Mouse (Mus musculus): Measurements from ENCODE around the gene Disp1. TPM values are rescaled to one million over a fixed set of nuclear protein-coding genes. Genes with fewer than 3 reads are reported as not detected.

Disp1 gene
- total and polyA plus RNA-seq, 3 experiments, result 3.8 to 10.5 (median 5.0) TPM

DNA sequence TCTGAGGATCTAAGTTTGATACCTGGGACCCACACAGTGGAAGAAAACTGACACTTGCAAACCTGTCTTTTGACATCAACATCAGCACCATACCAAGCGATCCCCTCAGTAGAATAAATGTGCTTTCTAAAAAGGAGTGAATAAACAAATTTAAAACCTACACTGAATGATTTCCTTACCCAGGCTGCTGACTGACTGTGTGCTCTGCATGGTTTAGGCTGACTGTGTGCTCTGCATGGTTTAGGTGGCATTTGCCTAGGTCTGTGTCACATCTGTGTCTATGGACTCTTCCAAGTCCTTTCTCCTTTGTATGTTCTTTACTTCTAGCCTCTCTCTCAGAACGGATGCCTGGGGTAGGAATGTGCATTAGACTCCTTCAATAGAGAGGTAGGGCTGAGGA lies 30.5 kb upstream of the Disp1 start:
- Histone ChIP-seq H3K9me3 (replicated peaks) (no peaks in the 10 kb centered on the region), H3K36me3 (replicated peaks) (no peaks in the 10 kb centered on the region), H3K27me3 (ENCODE audit: insufficient read depth, low read length) (peaks cover 2% of the 10 kb centered on the region; the same call in 1 of the 2 replicates), H3K4me3 (ENCODE audit: low read depth, low read length) (no peak overlapping the region), H3K4me1 (ENCODE audit: insufficient read depth, low read depth, low read length) (no peaks in the 10 kb centered on the region)
- no peak for ATAC-seq (ENCODE audit: extremely low read depth, insufficient number of reproducible peaks, low FRiP score, poor library complexity, severe bottlenecking)
- TF ChIP-seq TAL1 (conservative IDR thresholded peaks at IDR 0.05; ENCODE audit: low read depth, low read length) (no peak), POLR2AphosphoS5 (IDR thresholded peaks at IDR 0.05; ENCODE audit: insufficient replicate concordance, low read depth, low read length) (no peak), CTCF (IDR thresholded peaks at IDR 0.05; ENCODE audit: low read depth, low read length) (no peak), GATA1 (IDR thresholded peaks at IDR 0.05; ENCODE audit: borderline replicate concordance, low read length) (no peak), GATA2 (IDR thresholded peaks at IDR 0.05; ENCODE audit: borderline replicate concordance, low read depth, low read length) (no peak)
- no peak for DNase-seq (ENCODE audit: low spot score)

DNA sequence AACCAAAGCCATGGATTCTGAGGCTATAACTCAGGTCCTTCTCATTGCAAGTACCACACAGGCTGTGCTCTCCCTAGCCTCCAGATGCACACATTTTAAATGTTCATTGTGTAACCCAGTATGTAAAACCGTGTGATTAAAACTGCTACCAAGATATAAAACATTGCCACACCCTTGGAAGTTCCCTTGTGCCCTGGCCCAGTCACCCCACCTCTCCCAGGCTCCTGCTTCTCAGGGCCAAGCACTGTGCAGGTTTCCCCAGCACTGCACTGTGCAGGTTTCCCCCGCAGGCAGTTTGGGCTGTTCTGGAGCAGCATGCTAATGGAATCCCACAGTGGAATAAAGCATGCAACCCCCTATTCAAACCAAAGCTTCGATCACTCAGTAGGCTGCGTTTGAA lies 29.3 kb upstream of the Disp1 start:
- ATAC-seq (ENCODE audit: extremely low read depth, insufficient number of reproducible peaks, low FRiP score, poor library complexity, severe bottlenecking), result no peak
- no peak for DNase-seq (ENCODE audit: low spot score)
- H3K36me3 ChIP-seq (replicated peaks), result no peaks in the 10 kb centered on the region

DNA sequence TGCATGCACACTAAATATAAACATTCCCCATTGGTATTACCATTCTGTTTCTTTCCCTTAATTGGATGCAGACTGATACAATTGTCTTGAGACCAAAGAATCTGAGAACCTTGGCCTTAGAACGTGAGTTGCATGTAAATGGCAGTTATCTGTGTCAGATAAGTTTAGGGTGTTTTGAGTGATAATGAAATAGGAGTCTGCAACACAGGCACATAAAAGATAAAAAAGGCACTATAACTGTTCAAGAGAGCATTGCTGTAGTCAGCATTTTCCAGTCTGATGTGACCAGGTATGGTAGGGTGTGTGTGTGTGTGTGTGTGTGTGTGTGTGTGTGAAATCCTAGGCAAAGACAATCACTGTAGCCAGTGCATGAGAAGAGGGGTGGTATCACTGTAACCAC lies 26.8 kb upstream of the Disp1 start:
- H3K9me3 ChIP-seq (replicated peaks), result no peaks in the 10 kb centered on the region
- no peaks in the 10 kb centered on the region for H3K36me3 ChIP-seq (replicated peaks)
- H3K4me1 ChIP-seq (ENCODE audit: insufficient read depth, low read depth, low read length), result no peaks in the 10 kb centered on the region
- H3K4me3 ChIP-seq (ENCODE audit: low read depth, low read length), result no peak overlapping the region
- TF ChIP-seq GATA2 (IDR thresholded peaks at IDR 0.05; ENCODE audit: borderline replicate concordance, low read depth, low read length) (no peak), POLR2AphosphoS5 (IDR thresholded peaks at IDR 0.05; ENCODE audit: insufficient replicate concordance, low read depth, low read length) (no peak), TAL1 (conservative IDR thresholded peaks at IDR 0.05; ENCODE audit: low read depth, low read length) (no peak), CTCF (IDR thresholded peaks at IDR 0.05; ENCODE audit: low read depth, low read length) (no peak), GATA1 (IDR thresholded peaks at IDR 0.05; ENCODE audit: borderline replicate concordance, low read length) (no peak)
- H3K27me3 ChIP-seq (ENCODE audit: insufficient read depth, low read length), result peaks cover 2% of the 10 kb centered on the region; the same call in 1 of the 2 replicates
- no peak for ATAC-seq (ENCODE audit: extremely low read depth, insufficient number of reproducible peaks, low FRiP score, poor library complexity, severe bottlenecking)
- DNase-seq (ENCODE audit: low spot score), result no peak

More for the DNA sequence above, 29.3 kb upstream of the Disp1 start:
- peaks cover 2% of the 10 kb centered on the region; the same call in 1 of the 2 replicates for H3K27me3 ChIP-seq (ENCODE audit: insufficient read depth, low read length)
- H3K4me3 ChIP-seq (ENCODE audit: low read depth, low read length), result no peak overlapping the region
- no peaks in the 10 kb centered on the region for H3K4me1 ChIP-seq (ENCODE audit: insufficient read depth, low read depth, low read length)
- no peaks in the 10 kb centered on the region for H3K9me3 ChIP-seq (replicated peaks)
- TF ChIP-seq GATA1 (IDR thresholded peaks at IDR 0.05; ENCODE audit: borderline replicate concordance, low read length) (no peak), POLR2AphosphoS5 (IDR thresholded peaks at IDR 0.05; ENCODE audit: insufficient replicate concordance, low read depth, low read length) (no peak), CTCF (IDR thresholded peaks at IDR 0.05; ENCODE audit: low read depth, low read length) (no peak), GATA2 (IDR thresholded peaks at IDR 0.05; ENCODE audit: borderline replicate concordance, low read depth, low read length) (no peak), TAL1 (conservative IDR thresholded peaks at IDR 0.05; ENCODE audit: low read depth, low read length) (no peak)

DNA sequence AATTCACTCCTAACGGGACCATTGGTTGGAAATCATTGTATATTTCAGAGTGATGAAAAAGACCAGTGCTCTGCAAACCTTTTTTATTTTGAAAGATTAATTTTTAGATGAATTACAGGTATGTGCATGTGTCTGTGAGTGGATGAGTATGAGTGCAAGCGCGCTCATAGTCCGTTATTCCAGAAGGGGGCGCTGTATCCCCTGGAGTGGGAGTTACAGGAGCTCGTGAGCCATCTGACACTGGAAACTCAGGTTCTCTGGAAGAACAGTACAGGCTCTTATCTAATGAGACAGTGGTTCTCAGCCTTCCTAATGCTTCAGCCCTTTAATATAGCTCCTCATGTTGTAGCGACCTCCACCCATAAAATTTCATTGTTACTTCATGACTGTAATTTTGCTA lies 22.0 kb upstream of the Disp1 start:
- ATAC-seq (ENCODE audit: extremely low read depth, insufficient number of reproducible peaks, low FRiP score, poor library complexity, severe bottlenecking) (no peak), DNase-seq (ENCODE audit: low spot score) (no peak)
- H3K4me3 ChIP-seq (ENCODE audit: low read depth, low read length), result no peak overlapping the region
- H3K9me3 ChIP-seq (replicated peaks), result no peaks in the 10 kb centered on the region
- H3K36me3 ChIP-seq (replicated peaks), result no peaks in the 10 kb centered on the region
- no peaks in the 10 kb centered on the region for H3K27me3 ChIP-seq (ENCODE audit: insufficient read depth, low read length)
- H3K4me1 ChIP-seq (ENCODE audit: insufficient read depth, low read depth, low read length), result no peaks in the 10 kb centered on the region
- no peak for TF ChIP-seq CTCF (IDR thresholded peaks at IDR 0.05; ENCODE audit: low read depth, low read length)
- TF ChIP-seq TAL1 (conservative IDR thresholded peaks at IDR 0.05; ENCODE audit: low read depth, low read length), result no peak
- no peak for TF ChIP-seq GATA1 (IDR thresholded peaks at IDR 0.05; ENCODE audit: borderline replicate concordance, low read length)
- no peak for TF ChIP-seq POLR2AphosphoS5 (IDR thresholded peaks at IDR 0.05; ENCODE audit: insufficient replicate concordance, low read depth, low read length)
- TF ChIP-seq GATA2 (IDR thresholded peaks at IDR 0.05; ENCODE audit: borderline replicate concordance, low read depth, low read length), result no peak

DNA sequence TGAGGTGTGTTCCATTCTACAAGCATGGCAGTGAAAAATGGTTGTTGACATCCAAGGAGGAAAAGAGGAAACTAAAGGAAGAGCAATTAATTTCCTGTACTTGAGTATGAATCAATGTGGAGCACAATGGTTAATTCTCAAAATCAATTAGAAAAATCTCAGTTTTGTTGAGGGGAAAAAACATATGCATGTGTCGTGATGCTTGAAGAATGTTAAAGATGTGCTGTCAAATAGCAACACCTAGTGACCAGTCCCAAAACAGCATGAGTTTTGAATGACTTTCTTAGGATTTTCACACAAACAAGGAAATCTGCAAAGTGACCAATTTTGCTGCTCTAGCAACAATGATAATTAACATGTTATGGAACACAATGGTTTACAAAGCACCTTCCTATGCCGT lies 16.6 kb upstream of the Disp1 start:
- H3K27me3 ChIP-seq (ENCODE audit: insufficient read depth, low read length), result 0 out of 2 replicates have a peak, but pooled peaks cover 3% of the 10 kb centered on the region
- no peak for TF ChIP-seq GATA2 (IDR thresholded peaks at IDR 0.05; ENCODE audit: borderline replicate concordance, low read depth, low read length)
- no peak for TF ChIP-seq CTCF (IDR thresholded peaks at IDR 0.05; ENCODE audit: low read depth, low read length)
- no peak for TF ChIP-seq TAL1 (conservative IDR thresholded peaks at IDR 0.05; ENCODE audit: low read depth, low read length)
- TF ChIP-seq GATA1 (IDR thresholded peaks at IDR 0.05; ENCODE audit: borderline replicate concordance, low read length), result no peak
- no peak for TF ChIP-seq POLR2AphosphoS5 (IDR thresholded peaks at IDR 0.05; ENCODE audit: insufficient replicate concordance, low read depth, low read length)
- H3K9me3 ChIP-seq (replicated peaks), result no peaks in the 10 kb centered on the region
- H3K4me3 ChIP-seq (ENCODE audit: low read depth, low read length), result no peak overlapping the region
- no peaks in the 10 kb centered on the region for H3K4me1 ChIP-seq (ENCODE audit: insufficient read depth, low read depth, low read length)
- DNase-seq (ENCODE audit: low spot score) (no peak), ATAC-seq (ENCODE audit: extremely low read depth, insufficient number of reproducible peaks, low FRiP score, poor library complexity, severe bottlenecking) (no peak)
- H3K36me3 ChIP-seq (replicated peaks), result no peaks in the 10 kb centered on the region

DNA sequence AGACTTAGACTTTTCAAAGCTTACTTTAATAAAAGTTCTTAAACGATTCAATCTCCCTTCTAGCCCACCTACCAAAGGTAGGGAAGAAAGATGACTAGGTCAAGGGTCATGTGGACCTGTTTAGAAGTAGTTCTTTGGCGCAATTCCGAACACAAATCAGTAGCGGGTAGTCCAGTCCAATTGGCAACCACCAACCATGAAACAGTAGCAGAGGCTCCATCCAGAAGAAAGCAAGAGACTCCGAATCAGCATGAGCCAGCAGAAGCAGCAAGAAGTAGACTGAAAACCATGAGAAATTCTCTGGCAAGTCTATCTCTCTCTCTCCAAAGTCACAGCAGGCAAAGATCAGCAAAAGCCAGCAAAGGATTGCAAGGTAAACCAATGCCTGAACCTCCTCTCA lies 15.1 kb upstream of the Disp1 start:
- DNase-seq (ENCODE audit: low spot score) (no peak), ATAC-seq (ENCODE audit: extremely low read depth, insufficient number of reproducible peaks, low FRiP score, poor library complexity, severe bottlenecking) (no peak)
- Histone ChIP-seq H3K4me3 (ENCODE audit: low read depth, low read length) (no peak overlapping the region), H3K27me3 (ENCODE audit: insufficient read depth, low read length) (0 out of 2 replicates have a peak, but pooled peaks cover 3% of the 10 kb centered on the region), H3K4me1 (ENCODE audit: insufficient read depth, low read depth, low read length) (no peaks in the 10 kb centered on the region), H3K9me3 (replicated peaks) (no peaks in the 10 kb centered on the region), H3K36me3 (replicated peaks) (no peaks in the 10 kb centered on the region)
- TF ChIP-seq CTCF (IDR thresholded peaks at IDR 0.05; ENCODE audit: low read depth, low read length) (no peak), POLR2AphosphoS5 (IDR thresholded peaks at IDR 0.05; ENCODE audit: insufficient replicate concordance, low read depth, low read length) (no peak), GATA2 (IDR thresholded peaks at IDR 0.05; ENCODE audit: borderline replicate concordance, low read depth, low read length) (no peak), TAL1 (conservative IDR thresholded peaks at IDR 0.05; ENCODE audit: low read depth, low read length) (no peak)

Data from G1E (cell line).